In the genomic region with DNA sequence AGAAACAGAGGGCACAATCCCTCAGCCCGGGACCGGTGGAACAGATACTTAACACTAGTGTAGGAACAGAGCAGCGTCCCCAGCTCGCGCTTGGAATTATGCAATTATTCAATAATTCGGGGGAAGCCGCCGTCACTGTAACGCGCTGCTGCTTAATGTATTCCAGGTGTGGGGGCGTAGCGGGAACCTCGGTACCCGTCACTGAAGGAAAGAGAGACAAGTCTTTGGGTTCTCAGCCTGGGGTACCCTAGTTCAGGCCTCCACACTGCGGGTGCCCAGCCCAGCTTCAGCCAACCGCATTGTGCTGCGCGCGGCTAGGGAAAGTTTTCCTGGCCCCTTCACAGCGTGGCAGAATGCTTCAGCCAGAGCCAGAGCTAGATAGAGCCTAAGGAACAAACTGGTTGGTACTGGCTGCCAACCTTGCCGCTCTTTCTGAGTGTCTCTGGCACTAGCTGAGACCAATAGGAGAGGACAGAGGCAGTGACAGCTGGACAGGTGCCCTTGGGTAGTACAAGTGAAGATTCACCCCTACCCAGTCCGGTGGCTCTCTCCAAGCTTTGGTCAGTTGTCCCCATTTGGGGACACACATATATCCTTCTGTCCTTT, we compare ENCODE assay signal across 8 mouse cellular contexts. TPM values are rescaled to one million over a fixed set of nuclear protein-coding genes. Genes with fewer than 3 reads are reported as not detected.
A peak's percentile ranks its signal among the peaks of the same experiment; 100 is the strongest.
DNase-seq lines count a peak whose midpoint lies in the region; ATAC-seq and TF ChIP-seq lines count a peak whose summit lies in the region.

No protein-coding gene starts in this region.

- no peak for TF ChIP-seq POLR2A in limb, embryonic 14.5 days (IDR thresholded peaks at IDR 0.05; ENCODE audit: borderline replicate concordance, extremely low read depth, insufficient read depth, insufficient read length)

- H3K27ac ChIP-seq in liver, embryonic 11.5 days (ENCODE audit: low read depth, low read length), result no peak overlapping the region
- peak overlapping the region; percentile 48; the same call in 1 of the 2 replicates for H3K27ac ChIP-seq in embryonic facial prominence, embryonic 15.5 days (replicated peaks)
- no peak overlapping the region for H3K27ac ChIP-seq in heart, postnatal 0 days (ENCODE audit: low read depth)
- peak overlapping the region; percentile 15 for H3K27ac ChIP-seq in limb, embryonic 14.5 days (replicated peaks; ENCODE audit: low read depth, low read length)
- no peak overlapping the region for H3K27ac ChIP-seq in stomach, embryonic 14.5 days (ENCODE audit: low read length)

- no peaks in the 10 kb centered on the region for H3K9me3 ChIP-seq in liver, embryonic 11.5 days (ENCODE audit: control insufficient read depth, low read length)
- no peaks in the 10 kb centered on the region for H3K9me3 ChIP-seq in embryonic facial prominence, embryonic 15.5 days (replicated peaks)
- H3K9me3 ChIP-seq in heart, postnatal 0 days (replicated peaks; ENCODE audit: control insufficient read depth, low read length), result no peaks in the 10 kb centered on the region
- no peaks in the 10 kb centered on the region for H3K9me3 ChIP-seq in limb, embryonic 14.5 days (ENCODE audit: control insufficient read depth, low read length)
- H3K9me3 ChIP-seq in stomach, embryonic 14.5 days (ENCODE audit: control insufficient read depth, low read depth, low read length), result no peaks in the 10 kb centered on the region

- no peak for ATAC-seq in liver, embryonic 11.5 days (replicated peaks; ENCODE audit: low FRiP score)
- peak; percentile 35; the same call in 1 of the 2 replicates for ATAC-seq in embryonic facial prominence, embryonic 15.5 days (ENCODE audit: insufficient number of reproducible peaks, low FRiP score, low TSS enrichment, low read depth)
- ATAC-seq in heart, postnatal 0 days (ENCODE audit: insufficient read depth, low read depth), result no peak; the same call in 1 of the 2 replicates
- peak; percentile 34; the same call in 1 of the 2 replicates for ATAC-seq in limb, embryonic 14.5 days (ENCODE audit: low FRiP score, low read depth)
- ATAC-seq in stomach, embryonic 14.5 days (ENCODE audit: insufficient number of reproducible peaks, insufficient read depth, low FRiP score, low read depth), result no peak

- no peaks in the 10 kb centered on the region for H3K4me1 ChIP-seq in liver, embryonic 11.5 days (replicated peaks; ENCODE audit: control insufficient read depth, insufficient read depth, low read length)
- peaks cover 20% of the 10 kb centered on the region for H3K4me1 ChIP-seq in embryonic facial prominence, embryonic 15.5 days
- peaks cover 12% of the 10 kb centered on the region; the same call in 1 of the 2 replicates for H3K4me1 ChIP-seq in heart, postnatal 0 days (ENCODE audit: control insufficient read depth, insufficient read depth)
- H3K4me1 ChIP-seq in limb, embryonic 14.5 days (ENCODE audit: control insufficient read depth, insufficient read depth, low read length), result peaks cover 24% of the 10 kb centered on the region
- H3K4me1 ChIP-seq in stomach, embryonic 14.5 days (ENCODE audit: control insufficient read depth, insufficient read depth, low read length), result 0 out of 2 replicates have a peak, but pooled peaks cover 11% of the 10 kb centered on the region

- TF ChIP-seq EP300 in heart, postnatal 0 days (IDR thresholded peaks at IDR 0.05; ENCODE audit: low read depth), result no peak

- no peaks in the 10 kb centered on the region for H3K36me3 ChIP-seq in liver, embryonic 11.5 days (ENCODE audit: control insufficient read depth, insufficient read depth, low read length)
- H3K36me3 ChIP-seq in embryonic facial prominence, embryonic 15.5 days, result no peaks in the 10 kb centered on the region
- no peaks in the 10 kb centered on the region for H3K36me3 ChIP-seq in heart, postnatal 0 days (replicated peaks; ENCODE audit: control insufficient read depth, insufficient read depth, low read length)
- no peaks in the 10 kb centered on the region for H3K36me3 ChIP-seq in limb, embryonic 14.5 days (ENCODE audit: control insufficient read depth, insufficient read depth, low read length)
- no peaks in the 10 kb centered on the region for H3K36me3 ChIP-seq in stomach, embryonic 14.5 days (ENCODE audit: control insufficient read depth, insufficient read depth, low read length)

- H3K4me2 ChIP-seq in liver, embryonic 11.5 days, result peak overlapping the region; percentile 65
- H3K4me2 ChIP-seq in embryonic facial prominence, embryonic 15.5 days (replicated peaks), result peak overlapping the region; percentile 86
- H3K4me2 ChIP-seq in heart, postnatal 0 days (ENCODE audit: low read depth, low read length), result peak overlapping the region; percentile 75
- H3K4me2 ChIP-seq in limb, embryonic 14.5 days (replicated peaks; ENCODE audit: low read depth, low read length, severe bottlenecking), result peak overlapping the region; percentile 84
- H3K4me2 ChIP-seq in stomach, embryonic 14.5 days (replicated peaks; ENCODE audit: low read depth, low read length), result peak overlapping the region; percentile 93

- WGBS in liver, embryonic 11.5 days, result 12% methylated on average over 22 of the region's 22 CpGs
- WGBS in embryonic facial prominence, embryonic 15.5 days, result 6% methylated on average over 22 of the region's 22 CpGs
- 6% methylated on average over 22 of the region's 22 CpGs for WGBS in heart, postnatal 0 days
- 8% methylated on average over 22 of the region's 22 CpGs for WGBS in limb, embryonic 14.5 days
- WGBS in stomach, embryonic 14.5 days, result 9% methylated on average over 22 of the region's 22 CpGs

- peaks cover 44% of the 10 kb centered on the region for H3K27me3 ChIP-seq in liver, embryonic 11.5 days (replicated peaks; ENCODE audit: control insufficient read depth, insufficient read depth, low read length)
- H3K27me3 ChIP-seq in embryonic facial prominence, embryonic 15.5 days, result peaks cover 33% of the 10 kb centered on the region
- H3K27me3 ChIP-seq in heart, postnatal 0 days (ENCODE audit: control insufficient read depth, insufficient read depth, low read length), result peaks cover 46% of the 10 kb centered on the region
- no peaks in the 10 kb centered on the region for H3K27me3 ChIP-seq in limb, embryonic 14.5 days (ENCODE audit: control insufficient read depth, insufficient read depth, low read length)
- peaks cover 9% of the 10 kb centered on the region; the same call in 1 of the 2 replicates for H3K27me3 ChIP-seq in stomach, embryonic 14.5 days (ENCODE audit: control insufficient read depth, insufficient read depth, low read length)

- no peak for DNase-seq in liver, embryonic 11.5 days (ENCODE audit: low spot score)
- no peak for DNase-seq in liver
- DNase-seq in heart, postnatal 0 days (ENCODE audit: low spot score), result no peak
- no peak for DNase-seq in limb, embryonic 14.5 days (ENCODE audit: low spot score)
- DNase-seq in ovary, postnatal 14 days (ENCODE audit: low spot score), result no peak
- DNase-seq in ovary, postnatal 10 days (ENCODE audit: low spot score), result no peak

- TF ChIP-seq CTCF in heart, postnatal 0 days (IDR thresholded peaks at IDR 0.05; ENCODE audit: low read depth), result no peak

- H3K9ac ChIP-seq in liver, embryonic 11.5 days (ENCODE audit: low read depth, low read length), result no peak overlapping the region
- peak overlapping the region; percentile 47; the same call in 1 of the 2 replicates for H3K9ac ChIP-seq in embryonic facial prominence, embryonic 15.5 days
- 0 out of 2 replicates have a peak overlapping the region, but pooled peaks have one; percentile 29 for H3K9ac ChIP-seq in heart, postnatal 0 days (replicated peaks; ENCODE audit: low read depth, low read length)
- peak overlapping the region; percentile 70 for H3K9ac ChIP-seq in limb, embryonic 14.5 days (ENCODE audit: low read depth, low read length, severe bottlenecking)
- 0 out of 2 replicates have a peak overlapping the region, but pooled peaks have one; percentile 18 for H3K9ac ChIP-seq in stomach, embryonic 14.5 days (replicated peaks; ENCODE audit: low read depth, low read length)

- peak overlapping the region; percentile 35; the same call in 1 of the 2 replicates for H3K4me3 ChIP-seq in liver, embryonic 11.5 days (ENCODE audit: low read depth, low read length)
- H3K4me3 ChIP-seq in embryonic facial prominence, embryonic 15.5 days (replicated peaks), result peak overlapping the region; percentile 50
- H3K4me3 ChIP-seq in heart, postnatal 0 days (ENCODE audit: low read depth, low read length), result peak overlapping the region; percentile 49
- peak overlapping the region; percentile 50 for H3K4me3 ChIP-seq in limb, embryonic 14.5 days (replicated peaks; ENCODE audit: low read length)
- H3K4me3 ChIP-seq in stomach, embryonic 14.5 days (ENCODE audit: low read depth, low read length), result peak overlapping the region; percentile 44

RNA-seq across cellular contexts. Expression of gene Itga11, which starts 1.0 kb away (rescaled TPM):
- 0.19 and 0.26 TPM in 2 replicates for polyA plus RNA-seq in liver, embryonic 11.5 days (2014; fragmentation: Nextera tagmentation; extraction: Ambion mirVana)
- 6.1 and 7.9 TPM in 2 replicates for polyA plus RNA-seq in embryonic facial prominence, embryonic 15.5 days (2015; fragmentation: Nextera tagmentation; extraction: Ambion mirVana)
- 0.43 and 0.65 TPM in 2 replicates for total RNA-seq in heart, postnatal 0 days (2014; rRNA removed; ENCODE audit: low replicate concordance)
- 0.07 and 0.11 TPM in 2 replicates for polyA plus RNA-seq in heart, postnatal 0 days (2015; fragmentation: Nextera tagmentation; extraction: Ambion mirVana)
- polyA plus RNA-seq in limb, embryonic 14.5 days (2012; rRNA removed), result 18.2 and 24.2 TPM in 2 replicates
- 11.6 and 13.5 TPM in 2 replicates for polyA plus RNA-seq in limb, embryonic 14.5 days (2014; fragmentation: Nextera tagmentation; extraction: Ambion mirVana)
- polyA plus RNA-seq in stomach, embryonic 14.5 days (2014; fragmentation: Nextera tagmentation; extraction: Ambion mirVana), result 1.4 and 2.0 TPM in 2 replicates

Comparison
In these comparisons a context has a peak if more than half of its experiments do, and no peak if none do; other contexts are left out.
1. ATAC-seq: peak in embryonic facial prominence, embryonic 15.5 days (single experiment) and limb, embryonic 14.5 days (single experiment); none in liver, embryonic 11.5 days (single experiment), heart, postnatal 0 days (single experiment) and stomach, embryonic 14.5 days (single experiment).
2. H3K27ac ChIP-seq: peak in embryonic facial prominence, embryonic 15.5 days (single experiment) and limb, embryonic 14.5 days (single experiment); none in liver, embryonic 11.5 days (single experiment), heart, postnatal 0 days (single experiment) and stomach, embryonic 14.5 days (single experiment).
3. Peak in every context shown above with its lines, with median percentiles within 50 percentile points of each other: H3K4me2 ChIP-seq and H3K4me3 ChIP-seq.